Mouse (Mus musculus) forebrain, embryonic 12.5 days (tissue): ENCODE measurements around the gene Prodh2. TPM values are rescaled to one million over a fixed set of nuclear protein-coding genes. Genes with fewer than 3 reads are reported as not detected.

ENCODE experiments used
- ATAC-seq: fragments of 200-750 bp; cut with Nextera tagmentation; 2 replicates; pipeline ENCODE4 v1.8.0; 2017; ENCODE audit warnings: moderate TSS enrichment; ENCODE audit not compliant: low FRiP score
- H3K27ac ChIP-seq: fragments of 300-500 bp; sonication (generic); 2 replicates; pipeline ENCODE4 v1.5.1; 2016; ENCODE audit warnings: mild to moderate bottlenecking
- H3K27me3 ChIP-seq: fragments of 300-500 bp; sonication (generic); 2 replicates; pipeline ENCODE4 v1.6.1; 2016; ENCODE audit warnings: mild to moderate bottlenecking
- H3K36me3 ChIP-seq: fragments of 300-500 bp; sonication (generic); replicated peaks from 2 replicates; pipeline ENCODE4 v1.6.1; 2016; ENCODE audit warnings: mild to moderate bottlenecking
- H3K4me1 ChIP-seq: fragments of 300-500 bp; sonication (generic); 2 replicates; pipeline ENCODE4 v1.6.1; 2016
- H3K4me2 ChIP-seq: fragments of 300-500 bp; sonication (generic); 2 replicates; pipeline ENCODE4 v1.6.1; 2016; ENCODE audit warnings: mild to moderate bottlenecking, moderate library complexity
- H3K4me3 ChIP-seq: fragments of 300-500 bp; sonication (generic); replicated peaks from 2 replicates; pipeline ENCODE4 v1.5.1; 2016; ENCODE audit warnings: mild to moderate bottlenecking
- H3K9ac ChIP-seq: fragments of 300-500 bp; sonication (generic); 2 replicates; pipeline ENCODE4 v1.6.1; 2016; ENCODE audit warnings: mild to moderate bottlenecking
- H3K9me3 ChIP-seq: fragments of 300-500 bp; sonication (generic); 2 replicates; pipeline ENCODE4 v1.6.1; 2016
- WGBS: fragments of 180-500 bp; shearing (Covaris S2); methylation state at CpG from one replicate; pipeline ENCODE4 v1.1.7; 2016; 5-methylcytosine and 5-hydroxymethylcytosine counted together
- polyA plus RNA-seq: library from polyadenylated mRNA; unstranded; fragments of >200 nt; fragmentation: Nextera tagmentation; extraction: Ambion mirVana; gene quantifications from 2 replicates; pipeline ENCODE4 v1.2.1, GENCODE M21; 2016

Gene Prodh2
- not detected in 2 replicates for polyA plus RNA-seq

DNA sequence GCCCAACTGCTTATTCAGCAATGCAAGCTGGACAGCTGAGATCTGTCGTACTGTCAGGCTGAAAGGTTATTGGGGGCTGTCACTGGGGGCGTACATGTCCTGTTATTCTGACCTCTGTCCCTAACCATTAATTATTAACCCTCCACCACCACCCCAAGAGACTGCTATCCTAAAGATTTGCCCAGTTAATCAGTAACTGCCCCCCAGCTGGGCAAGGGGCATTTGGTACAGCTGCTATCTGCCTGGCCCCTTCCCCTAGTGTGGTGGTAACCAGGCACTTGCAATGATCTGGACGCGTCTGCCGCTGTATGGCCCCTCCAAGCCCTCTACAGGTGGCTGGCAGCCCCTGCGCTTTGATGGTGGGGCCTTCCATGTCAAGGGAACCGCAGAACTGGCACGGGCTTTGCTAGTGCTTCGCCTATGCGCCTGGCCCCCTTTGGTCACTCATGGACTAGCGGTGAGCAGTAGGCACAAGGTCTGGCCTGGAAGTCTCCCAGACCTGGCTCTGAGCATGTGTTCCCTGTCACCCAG, at the start of gene Prodh2:
TSS of gene Prodh2 (plus strand) at position 222 of the 531 bp plus-strand sequence.
- ATAC-seq: no peak
- no peak within 1 kb of the TSS for H3K4me3 ChIP-seq
- peaks cover 21% of the 10 kb centered on the region; the same call in 1 of the 2 replicates for H3K27me3 ChIP-seq
- no peak within 1 kb of the TSS for H3K9ac ChIP-seq
- H3K4me1 ChIP-seq: peaks cover 4% of the 10 kb centered on the region
- H3K36me3 ChIP-seq: no peaks in the 10 kb centered on the region
- WGBS: 53% methylated on average over 11 of the region's 11 CpGs
- no peak within 1 kb of the TSS for H3K27ac ChIP-seq
- no peaks in the 10 kb centered on the region for H3K9me3 ChIP-seq
- H3K4me2 ChIP-seq: no peak within 1 kb of the TSS

GRCm38 (mm10) chr7:30443696-30444095, 49.7 kb upstream of the Prodh2 start:
- Histone ChIP-seq H3K27me3 (0 out of 2 replicates have a peak, but pooled peaks cover 3% of the 10 kb centered on the region), H3K4me1 (peaks cover 42% of the 10 kb centered on the region), H3K27ac (no peak overlapping the region), H3K9me3 (0 out of 2 replicates have a peak, but pooled peaks cover 4% of the 10 kb centered on the region), H3K4me3 (peak overlapping the region; percentile 84), H3K9ac (no peak overlapping the region), H3K4me2 (peak overlapping the region; percentile 85), H3K36me3 (peaks cover 34% of the 10 kb centered on the region)
- WGBS: 25% methylated on average over 9 of the region's 9 CpGs
- ATAC-seq: no peak

DNA sequence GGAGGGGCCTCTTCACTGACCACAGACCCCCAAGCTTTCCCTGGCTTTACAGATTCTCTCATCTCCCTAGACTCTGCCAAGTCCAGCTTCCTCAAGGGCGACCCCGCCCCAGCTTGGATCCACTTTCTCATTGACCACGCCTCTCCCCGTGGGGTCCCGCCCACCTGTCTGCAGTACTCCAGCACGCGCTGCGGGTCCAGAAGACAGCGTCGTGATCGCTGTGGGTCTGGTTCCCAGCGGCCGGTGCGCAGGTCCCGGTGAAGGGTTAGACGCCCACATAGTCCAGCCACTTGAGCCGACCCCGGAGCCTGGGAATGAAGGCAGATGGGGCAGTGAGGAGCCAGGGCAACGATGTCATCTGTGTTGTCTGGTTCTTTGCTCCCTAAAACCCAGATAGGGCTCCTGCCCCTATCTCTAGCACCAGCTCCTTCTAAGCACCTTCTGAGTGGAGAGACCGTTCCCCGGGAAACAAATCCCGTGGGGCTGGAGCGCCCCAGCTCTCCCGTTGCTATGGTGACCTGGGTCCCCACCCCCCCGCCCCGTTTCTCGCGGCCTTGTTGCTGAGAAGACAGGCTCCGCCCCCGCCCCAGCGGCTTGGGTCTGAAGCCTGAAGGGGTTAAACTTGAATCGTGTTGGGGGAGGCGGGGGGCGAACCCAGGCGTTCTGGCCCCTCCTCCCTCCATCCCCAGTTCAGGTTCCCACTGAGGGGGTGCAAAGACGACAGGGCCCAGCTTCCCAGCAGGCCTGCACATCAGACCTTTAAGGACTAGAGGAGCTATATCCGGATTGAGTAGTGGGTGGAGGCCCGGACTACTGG, 49.1 kb upstream of the Prodh2 start:
- Histone ChIP-seq H3K4me3 (peak overlapping the region; percentile 84), H3K9me3 (0 out of 2 replicates have a peak, but pooled peaks cover 4% of the 10 kb centered on the region), H3K9ac (peak overlapping the region; percentile 83), H3K27ac (peak overlapping the region; percentile 95), H3K27me3 (0 out of 2 replicates have a peak, but pooled peaks cover 3% of the 10 kb centered on the region), H3K36me3 (peaks cover 28% of the 10 kb centered on the region), H3K4me1 (peaks cover 42% of the 10 kb centered on the region), H3K4me2 (peak overlapping the region; percentile 85)
- under 1% methylated on average over 38 of the region's 38 CpGs for WGBS
- peak; percentile 67 for ATAC-seq

DNA sequence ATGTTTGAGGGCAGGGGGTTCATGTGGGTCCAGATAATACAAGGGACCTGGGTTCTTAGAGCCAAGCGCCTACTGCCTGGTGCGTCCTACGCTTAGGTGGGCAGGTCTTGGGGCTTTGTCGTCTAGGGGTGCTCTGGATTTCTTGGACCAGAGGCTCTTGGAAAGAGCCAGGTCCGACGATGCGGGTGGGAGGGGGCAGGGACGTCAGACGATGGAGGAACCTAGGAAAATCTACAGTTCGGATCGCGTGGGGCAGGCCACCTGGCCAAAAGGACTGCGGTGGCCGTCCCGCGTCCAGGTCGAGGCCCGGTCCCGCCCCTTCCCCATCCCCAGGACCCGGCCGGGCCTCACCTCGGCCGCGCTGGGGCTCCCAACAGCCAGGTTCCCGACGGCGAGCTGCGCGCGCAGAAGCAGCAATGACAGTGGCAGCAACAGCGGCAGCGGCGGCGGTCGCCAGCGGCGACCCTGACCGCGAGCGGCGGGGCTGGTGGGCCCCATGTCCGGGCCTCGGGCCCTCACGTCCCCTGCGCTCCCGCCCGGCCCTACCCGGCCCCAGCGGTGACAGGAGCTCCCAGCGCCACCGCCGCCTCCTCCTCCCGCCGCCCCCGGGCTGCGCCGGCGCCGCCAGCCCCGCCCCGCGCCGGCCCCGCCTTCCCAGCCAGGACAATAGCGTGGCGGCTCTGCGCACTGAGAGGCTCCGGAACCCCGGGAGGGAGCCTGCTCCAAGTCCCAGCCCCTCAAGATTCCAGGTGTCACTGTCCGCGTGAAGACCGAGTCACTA, 48.3 kb upstream of the Prodh2 start, which contains the start of gene Aplp1:
TSS of gene Aplp1 (minus strand) at position 565 of the 781 bp plus-strand sequence.
- H3K27me3 ChIP-seq: no peaks in the 10 kb centered on the region; the same call in 1 of the 2 replicates
- H3K4me1 ChIP-seq: peaks cover 42% of the 10 kb centered on the region
- peak; percentile 92 for ATAC-seq

GRCm38 (mm10) chr7:30450241-30450640, 43.2 kb upstream of the Prodh2 start:
- ATAC-seq: no peak
- H3K4me1 ChIP-seq: peaks cover 19% of the 10 kb centered on the region
- H3K36me3 ChIP-seq: no peaks in the 10 kb centered on the region
- WGBS: 72% methylated on average over 7 of the region's 7 CpGs
- H3K4me3 ChIP-seq: no peak overlapping the region
- no peak overlapping the region for H3K9ac ChIP-seq
- peaks cover 47% of the 10 kb centered on the region for H3K27me3 ChIP-seq
- H3K9me3 ChIP-seq: 0 out of 2 replicates have a peak, but pooled peaks cover 4% of the 10 kb centered on the region
- no peak overlapping the region for H3K4me2 ChIP-seq
- H3K27ac ChIP-seq: no peak overlapping the region

More for the DNA sequence above, 48.3 kb upstream of the Prodh2 start, which contains the start of gene Aplp1:
- H3K4me2 ChIP-seq: peak within 1 kb of the TSS; percentile 85
- H3K27ac ChIP-seq: peak within 1 kb of the TSS; percentile 95
- WGBS: under 1% methylated on average over 52 of the region's 72 CpGs
- H3K36me3 ChIP-seq: peaks cover 20% of the 10 kb centered on the region
- peak within 1 kb of the TSS; percentile 84 for H3K4me3 ChIP-seq
- peak within 1 kb of the TSS; percentile 83 for H3K9ac ChIP-seq
- H3K9me3 ChIP-seq: 0 out of 2 replicates have a peak, but pooled peaks cover 4% of the 10 kb centered on the region

GRCm38 (mm10) chr7:30453327-30453726, 40.1 kb upstream of the Prodh2 start:
- ATAC-seq: no peak
- H3K4me3 ChIP-seq: no peak overlapping the region

GRCm38 (mm10) chr7:30453766-30454165, 39.7 kb upstream of the Prodh2 start:
- no peaks in the 10 kb centered on the region for H3K36me3 ChIP-seq
- WGBS: under 1% methylated on average over 25 of the region's 25 CpGs
- H3K4me1 ChIP-seq: peaks cover 38% of the 10 kb centered on the region
- H3K4me2 ChIP-seq: peak overlapping the region; percentile 24
- H3K27me3 ChIP-seq: peaks cover 82% of the 10 kb centered on the region
- no peak for ATAC-seq
- H3K9me3 ChIP-seq: no peaks in the 10 kb centered on the region
- no peak overlapping the region for H3K27ac ChIP-seq
- peak overlapping the region; percentile 11 for H3K4me3 ChIP-seq
- H3K9ac ChIP-seq: no peak overlapping the region

More at GRCm38 (mm10) chr7:30453327-30453726, 40.1 kb upstream of the Prodh2 start:
- Histone ChIP-seq H3K4me2 (no peak overlapping the region; the same call in 1 of the 2 replicates), H3K9ac (no peak overlapping the region), H3K27ac (no peak overlapping the region), H3K9me3 (no peaks in the 10 kb centered on the region), H3K27me3 (peaks cover 78% of the 10 kb centered on the region), H3K36me3 (no peaks in the 10 kb centered on the region), H3K4me1 (peaks cover 33% of the 10 kb centered on the region)
- WGBS: 16% methylated on average over 25 of the region's 25 CpGs

- peaks cover 39% of the 10 kb centered on the region for H3K4me1 ChIP-seq
- H3K27me3 ChIP-seq: peaks cover 87% of the 10 kb centered on the region
- H3K27ac ChIP-seq: no peak overlapping the region
- peak overlapping the region; percentile 11; the same call in 1 of the 2 replicates for H3K4me3 ChIP-seq
- H3K9ac ChIP-seq: no peak overlapping the region
- no peak overlapping the region; the same call in 1 of the 2 replicates for H3K4me2 ChIP-seq
- no peaks in the 10 kb centered on the region for H3K9me3 ChIP-seq
- no peaks in the 10 kb centered on the region for H3K36me3 ChIP-seq
- WGBS: 6% methylated on average over 6 of the region's 6 CpGs
- no peak for ATAC-seq
Observed at GRCm38 (mm10) chr7:30454259-30454658, 39.2 kb upstream of the Prodh2 start.

- peak overlapping the region; percentile 52 for H3K4me2 ChIP-seq
- peaks cover 98% of the 10 kb centered on the region for H3K27me3 ChIP-seq
- WGBS: 0% methylated on average over 9 of the region's 9 CpGs
- no peaks in the 10 kb centered on the region for H3K9me3 ChIP-seq
- H3K27ac ChIP-seq: no peak overlapping the region
- peak overlapping the region; percentile 26 for H3K4me3 ChIP-seq
- H3K4me1 ChIP-seq: peaks cover 39% of the 10 kb centered on the region
- H3K36me3 ChIP-seq: no peaks in the 10 kb centered on the region
- no peak for ATAC-seq
- no peak overlapping the region for H3K9ac ChIP-seq
Observed at GRCm38 (mm10) chr7:30456487-30456886, 36.9 kb upstream of the Prodh2 start.

DNA sequence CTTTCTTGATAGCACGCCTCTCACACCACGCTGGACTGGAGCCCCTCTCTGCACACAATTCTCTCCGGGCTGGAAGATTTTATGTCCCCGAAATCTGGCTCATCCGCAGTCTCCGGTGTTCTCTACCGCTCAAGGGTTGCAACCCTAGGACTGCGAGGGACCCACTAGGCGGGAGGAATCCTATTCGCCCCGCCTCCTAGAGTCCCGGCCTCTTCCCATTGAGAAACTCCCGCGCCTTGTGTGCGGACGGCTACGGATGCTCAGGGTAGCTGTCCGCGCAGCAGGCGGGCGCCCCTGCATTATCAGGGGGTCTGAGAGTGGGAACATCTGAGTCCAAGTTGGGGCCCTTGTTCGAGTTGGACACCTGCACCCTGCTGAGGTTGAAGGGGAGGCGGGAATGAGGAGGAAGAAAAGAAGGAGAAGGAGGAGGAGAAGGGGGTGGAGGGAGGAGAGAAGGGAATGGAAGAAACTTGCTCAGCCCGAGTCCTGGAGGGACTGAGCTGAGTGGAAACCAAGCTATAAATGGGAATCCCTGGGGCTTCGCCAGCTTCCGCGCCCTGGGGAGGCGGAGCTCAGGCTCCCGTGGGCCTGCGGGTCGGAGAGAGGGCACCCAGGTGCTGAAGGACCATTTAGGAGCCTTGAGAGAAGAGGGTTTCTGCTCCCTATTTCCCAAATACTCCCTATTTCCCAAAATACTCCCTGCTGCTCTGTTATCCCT, 36.4 kb upstream of the Prodh2 start:
- Histone ChIP-seq H3K9ac (peak overlapping the region; percentile 40), H3K4me3 (peak overlapping the region; percentile 26), H3K36me3 (no peaks in the 10 kb centered on the region), H3K27me3 (peaks cover 98% of the 10 kb centered on the region), H3K9me3 (no peaks in the 10 kb centered on the region), H3K27ac (no peak overlapping the region), H3K4me2 (peak overlapping the region; percentile 52), H3K4me1 (peaks cover 39% of the 10 kb centered on the region)
- WGBS: 0% methylated on average over 31 of the region's 31 CpGs
- peak; percentile 24; the same call in 1 of the 2 replicates for ATAC-seq

DNA sequence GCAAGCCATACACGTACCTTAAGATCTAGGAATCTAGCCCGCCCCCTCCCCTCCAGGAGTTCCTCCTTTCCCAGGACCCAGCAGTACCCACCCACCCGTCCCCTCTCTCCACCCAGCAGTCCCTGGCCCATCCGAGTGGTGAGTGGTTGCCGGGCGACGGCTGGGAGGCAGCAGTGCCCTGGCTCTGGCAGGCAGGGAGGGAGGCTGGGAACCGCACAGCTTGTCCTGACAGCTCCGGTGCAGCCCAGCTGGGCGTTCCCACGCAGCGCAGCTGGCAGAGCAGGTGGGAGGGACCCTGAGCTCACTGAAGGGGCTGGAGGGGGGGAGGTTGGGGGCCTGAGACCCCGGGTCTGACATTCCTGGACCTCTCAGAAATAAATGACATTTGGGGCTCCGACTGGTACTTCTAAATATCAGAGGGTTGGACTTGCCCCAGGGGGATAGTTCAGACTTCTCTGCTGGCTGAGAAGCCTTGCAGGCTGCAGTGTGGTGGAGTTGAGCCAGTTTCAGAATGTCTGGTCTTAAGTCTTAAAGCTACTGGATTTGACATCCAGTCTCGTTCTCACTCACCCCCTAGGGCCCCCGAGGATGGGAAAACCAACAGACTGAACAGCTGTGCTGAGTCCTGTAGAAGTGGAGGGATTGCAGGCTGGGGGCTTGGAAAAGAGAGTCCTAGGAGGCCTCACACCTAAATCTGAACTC, 35.6 kb upstream of the Prodh2 start, which contains the start of the genes Kirrel2 and Nphs1:
TSS of gene Kirrel2 (minus strand) at position 62 of the 702 bp plus-strand sequence.
TSS of gene Nphs1 (plus strand) at position 687 of the 702 bp plus-strand sequence.
- Histone ChIP-seq H3K4me3 (peak within 1 kb of the TSS; percentile 26), H3K27ac (no peak within 1 kb of the TSS), H3K4me1 (peaks cover 39% of the 10 kb centered on the region), H3K9me3 (no peaks in the 10 kb centered on the region), H3K36me3 (no peaks in the 10 kb centered on the region), H3K9ac (peak within 1 kb of the TSS; percentile 40), H3K4me2 (peak within 1 kb of the TSS; percentile 52), H3K27me3 (peaks cover 99% of the 10 kb centered on the region)
- WGBS: under 1% methylated on average over 15 of the region's 16 CpGs
- peak; percentile 87 for ATAC-seq
